In the genomic region with DNA sequence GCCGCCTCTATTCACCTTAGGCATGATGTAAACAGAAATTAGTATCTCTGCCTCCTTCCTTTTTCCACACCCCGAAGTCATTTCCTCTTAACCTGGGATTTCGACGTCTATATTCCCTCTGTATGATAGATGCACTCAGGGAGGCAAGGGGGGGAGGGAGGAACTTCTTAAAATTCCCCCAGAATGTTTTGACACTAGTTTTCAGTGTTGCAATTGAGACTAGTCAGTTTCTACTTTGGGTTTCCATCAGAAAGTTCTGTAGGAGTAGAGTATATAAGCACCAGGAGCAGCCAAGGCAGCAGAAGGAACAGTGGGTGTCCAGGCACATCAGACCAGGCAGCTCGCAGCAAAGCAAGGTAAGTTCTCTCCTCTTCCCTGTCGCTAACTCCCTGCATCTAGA, we compare ENCODE assay signal across 11 mouse cellular contexts. TPM values are rescaled to one million over a fixed set of nuclear protein-coding genes. Genes with fewer than 3 reads are reported as not detected.
DNase-seq lines count a peak whose midpoint lies in the region; ATAC-seq and TF ChIP-seq lines count a peak whose summit lies in the region.
"Had no signal": no experiment of that assay in that cellular context is flagged by ENCODE, and none has a peak within 500 bp of the region (broad histone marks: within the 10 kb centered on the region; RNA-seq: fewer than 3 reads in every experiment).

A gene (plus strand): TSS at position 301 of the 400 bp plus-strand sequence.

- no peaks in the 10 kb centered on the region for H3K36me3 ChIP-seq in lung, postnatal 0 days (ENCODE audit: insufficient read depth, low read length)
- H3K36me3 ChIP-seq in forebrain, embryonic 16.5 days (ENCODE audit: control insufficient read depth, insufficient read depth) = no peaks in the 10 kb centered on the region
- no peaks in the 10 kb centered on the region for H3K36me3 ChIP-seq in limb, embryonic 13.5 days
- no peaks in the 10 kb centered on the region for H3K36me3 ChIP-seq in small intestine, adult 2 months (ENCODE audit: control insufficient read depth, insufficient read depth, low read length)

- no peak for TF ChIP-seq CTCF in lung, postnatal 0 days (IDR thresholded peaks at IDR 0.05)
- TF ChIP-seq CTCF in small intestine, adult 2 months (IDR thresholded peaks at IDR 0.05; ENCODE audit: extremely low read depth, insufficient read length, insufficient replicate concordance, low read depth, low read length) = no peak

- H3K9ac ChIP-seq in lung, postnatal 0 days (replicated peaks; ENCODE audit: low read depth) = no peak within 1 kb of the TSS
- no peak within 1 kb of the TSS for H3K9ac ChIP-seq in forebrain, embryonic 16.5 days (replicated peaks; ENCODE audit: low read depth, low read length)
- peak within 1 kb of the TSS; percentile 63; the same call in 1 of the 2 replicates for H3K9ac ChIP-seq in limb, embryonic 13.5 days

- ATAC-seq in lung, postnatal 0 days = no peak
- ATAC-seq in forebrain, embryonic 16.5 days = no peak
- no peak for ATAC-seq in limb, embryonic 13.5 days (ENCODE audit: low FRiP score, low read depth)

- H3K4me3 ChIP-seq in lung, postnatal 0 days (ENCODE audit: low read depth, low read length) = no peak within 1 kb of the TSS; the same call in 1 of the 2 replicates
- H3K4me3 ChIP-seq in forebrain, embryonic 16.5 days (replicated peaks; ENCODE audit: low read length) = peak within 1 kb of the TSS; percentile 23
- H3K4me3 ChIP-seq in limb, embryonic 13.5 days = peak within 1 kb of the TSS; percentile 43
- H3K4me3 ChIP-seq in small intestine, adult 2 months (ENCODE audit: low read depth, low read length) = peak within 1 kb of the TSS; percentile 38

- H3K27ac ChIP-seq in lung, postnatal 0 days (ENCODE audit: low read length) = no peak within 1 kb of the TSS
- H3K27ac ChIP-seq in forebrain, embryonic 16.5 days (ENCODE audit: low read length) = no peak within 1 kb of the TSS
- H3K27ac ChIP-seq in limb, embryonic 13.5 days = no peak within 1 kb of the TSS
- H3K27ac ChIP-seq in small intestine, adult 2 months (ENCODE audit: insufficient read depth, low read depth, low read length) = no peak within 1 kb of the TSS

- no peaks in the 10 kb centered on the region for H3K27me3 ChIP-seq in lung, postnatal 0 days (replicated peaks; ENCODE audit: insufficient read depth, low read length)
- no peaks in the 10 kb centered on the region for H3K27me3 ChIP-seq in forebrain, embryonic 16.5 days (replicated peaks; ENCODE audit: control insufficient read depth, insufficient read depth, low read length)
- H3K27me3 ChIP-seq in limb, embryonic 13.5 days = peaks cover 10% of the 10 kb centered on the region
- no peaks in the 10 kb centered on the region for H3K27me3 ChIP-seq in small intestine, adult 2 months (ENCODE audit: control insufficient read depth, insufficient read depth, low read length)

- peak within 1 kb of the TSS; percentile 54 for H3K4me2 ChIP-seq in lung, postnatal 0 days (replicated peaks; ENCODE audit: low read depth, low read length)
- peak within 1 kb of the TSS; percentile 47 for H3K4me2 ChIP-seq in forebrain, embryonic 16.5 days (ENCODE audit: low read length)
- peak within 1 kb of the TSS; percentile 69 for H3K4me2 ChIP-seq in limb, embryonic 13.5 days (replicated peaks)

- DNase-seq in lung, postnatal 0 days (ENCODE audit: low spot score) = no peak
- no peak for DNase-seq in lung, postnatal 36 days
- DNase-seq in retina, embryonic 14.5 days (ENCODE audit: low spot score) = no peak
- no peak for DNase-seq in spleen, postnatal 14 days (ENCODE audit: low spot score in 2 of 2)
- DNase-seq in kidney, adult 8-10 months = no peak
- DNase-seq: layer of hippocampus, postnatal 36 days; retina, postnatal 1 day had no signal

- no peak for TF ChIP-seq EP300 in lung, postnatal 0 days (IDR thresholded peaks at IDR 0.05)

- H3K9me3 ChIP-seq in lung, postnatal 0 days (ENCODE audit: low read length) = no peaks in the 10 kb centered on the region
- H3K9me3 ChIP-seq in forebrain, embryonic 16.5 days (ENCODE audit: control insufficient read depth, low read length) = no peaks in the 10 kb centered on the region
- H3K9me3 ChIP-seq in limb, embryonic 13.5 days = no peaks in the 10 kb centered on the region

- no peak for TF ChIP-seq POLR2A in small intestine, adult 2 months (IDR thresholded peaks at IDR 0.05; ENCODE audit: low read depth, low read length)

- 66% methylated on average over 6 of the region's 6 CpGs for WGBS in lung, postnatal 0 days
- WGBS in forebrain, embryonic 16.5 days = 77% methylated on average over 6 of the region's 6 CpGs
- WGBS in limb, embryonic 13.5 days = 72% methylated on average over 6 of the region's 6 CpGs
- 64% methylated on average over 6 of the region's 6 CpGs for WGBS in small intestine, adult 2 months

- no peaks in the 10 kb centered on the region for H3K4me1 ChIP-seq in lung, postnatal 0 days (ENCODE audit: insufficient read depth, low read depth, low read length)
- H3K4me1 ChIP-seq in forebrain, embryonic 16.5 days (replicated peaks; ENCODE audit: control insufficient read depth, insufficient read depth, low read length) = peaks cover 11% of the 10 kb centered on the region
- H3K4me1 ChIP-seq in limb, embryonic 13.5 days = peaks cover 13% of the 10 kb centered on the region; the same call in 1 of the 2 replicates
- H3K4me1 ChIP-seq in small intestine, adult 2 months (ENCODE audit: control insufficient read depth, insufficient read depth, insufficient read length, low read length) = no peaks in the 10 kb centered on the region; the same call in 1 of the 2 replicates

RNA-seq across cellular contexts. Expression of the gene that starts here (rescaled TPM):
- polyA plus RNA-seq in lung, postnatal 0 days (2015; fragmentation: Nextera tagmentation; extraction: Ambion mirVana) = 0.11 and 0.18 TPM in 2 replicates
- 0.11 TPM in 1 of 2 replicates, not detected in the other for polyA plus RNA-seq in forebrain, embryonic 16.5 days (2015; fragmentation: Nextera tagmentation; extraction: Ambion mirVana)
- 0.13 TPM in 1 of 2 replicates, not detected in the other for polyA plus RNA-seq in limb, embryonic 13.5 days (2015; fragmentation: Nextera tagmentation; extraction: Ambion mirVana)
- not detected in 2 replicates for polyA plus RNA-seq in small intestine, adult 2 months (2012; rRNA removed)
- polyA plus RNA-seq: cortical plate, adult 2 months had no signal
